Mouse (Mus musculus) small intestine, adult 2 months (tissue): Measurements from ENCODE around the gene Ccdc127.

Source experiments
- CTCF ChIP-seq: fragments of 200-500 bp; IDR thresholded peaks from 2 replicates; pipeline ENCODE4 v1.5.1; 2012; ENCODE audit warnings: low read depth, mild to moderate bottlenecking, control low read depth, inconsistent platforms, low read length, moderate library complexity, mixed read lengths; ENCODE audit not compliant: insufficient replicate concordance, insufficient read length; ENCODE audit errors: extremely low read depth
- POLR2A ChIP-seq: fragments of 200-500 bp; IDR thresholded peaks from 2 replicates; pipeline ENCODE4 v1.6.1; 2012; ENCODE audit warnings: low read depth, mild to moderate bottlenecking, control low read depth, inconsistent platforms, low read length, moderate library complexity

DNA sequence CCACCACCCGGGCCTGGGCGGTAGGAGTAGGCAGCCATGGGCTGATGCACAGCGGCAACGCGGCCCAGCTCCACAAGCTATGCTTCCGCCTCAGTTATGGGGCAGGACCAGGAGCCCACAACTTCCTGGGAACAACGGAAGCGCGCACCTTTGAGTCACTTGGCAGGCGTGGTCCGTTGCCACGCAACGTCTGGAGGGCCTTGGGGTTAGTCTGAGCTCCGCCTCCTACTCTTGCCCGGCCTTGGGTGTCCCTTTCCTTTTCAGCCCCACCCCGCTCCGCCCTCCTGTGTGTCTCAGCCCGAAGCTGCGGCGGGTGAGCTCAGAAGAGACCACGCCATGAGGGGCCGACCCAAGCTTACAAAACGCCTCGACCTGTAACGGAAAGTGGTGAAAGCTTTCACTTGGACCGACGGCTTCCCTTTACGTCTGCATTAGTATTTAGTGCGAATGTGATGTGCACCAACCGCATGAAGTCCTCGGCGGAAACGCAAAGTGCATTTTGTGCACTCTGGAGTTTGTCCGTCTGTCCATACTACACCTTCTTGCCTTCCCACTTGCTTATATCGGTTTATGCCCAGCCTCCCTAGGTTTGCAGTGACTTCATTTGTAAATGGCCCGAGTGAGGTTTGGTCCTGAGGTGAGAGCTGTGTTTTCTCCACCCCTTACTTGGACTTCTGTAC is 32.8 kb upstream of the Ccdc127 start, which contains the start of gene Pdcd6:
- no peak for TF ChIP-seq CTCF
- TF ChIP-seq POLR2A = peak; percentile 82; the same call in 1 of the 2 replicates
